Mouse (Mus musculus) liver, adult 2 months (tissue): ENCODE data around the gene Cd164l2. TPM values are rescaled to one million over a fixed set of nuclear protein-coding genes. Genes with fewer than 3 reads are reported as not detected.

ENCODE experiments used
- DNase-seq: peaks from one replicate; pipeline ENCODE4 v3.0.0-alpha.2; 2011; ENCODE audit warnings: low read depth, low spot score; ENCODE audit errors: extremely low read depth
- H3K27ac ChIP-seq: fragments of 200-500 bp; replicated peaks from 2 replicates; pipeline ENCODE4 v1.5.1; 2012; ENCODE audit warnings: low read depth, mild to moderate bottlenecking, control low read depth, inconsistent platforms, low read length; ENCODE audit not compliant: insufficient read depth
- H3K27me3 ChIP-seq: fragments of 200-500 bp; 2 replicates; pipeline ENCODE4 v1.6.1; 2012; ENCODE audit warnings: mild to moderate bottlenecking, moderate library complexity, low read length, inconsistent platforms; ENCODE audit not compliant: control insufficient read depth, insufficient read depth
- H3K36me3 ChIP-seq: fragments of 200-500 bp; 2 replicates; pipeline ENCODE4 v1.6.1; 2012; ENCODE audit warnings: low read length, inconsistent platforms; ENCODE audit not compliant: control insufficient read depth, insufficient read depth
- H3K4me1 ChIP-seq: fragments of 200-500 bp; 2 replicates; pipeline ENCODE4 v1.6.1; 2011; ENCODE audit warnings: low read length; ENCODE audit not compliant: control insufficient read depth, insufficient read depth
- H3K4me3 ChIP-seq: fragments of 200-500 bp; 2 replicates; pipeline ENCODE4 v1.5.1; 2011; ENCODE audit warnings: low read depth, mild to moderate bottlenecking, control low read depth, low read length, moderate library complexity; ENCODE audit not compliant: insufficient read depth
- H3K79me2 ChIP-seq: fragments of 200-500 bp; 2 replicates; pipeline ENCODE4 v1.6.1; 2012; ENCODE audit warnings: inconsistent platforms, mild to moderate bottlenecking, low read length, moderate library complexity; ENCODE audit not compliant: control insufficient read depth, insufficient read depth
- H3K9ac ChIP-seq: fragments of 200-500 bp; 2 replicates; pipeline ENCODE4 v1.6.1; 2012; ENCODE audit warnings: low read depth, mild to moderate bottlenecking, control low read depth, inconsistent platforms, low read length
- CTCF ChIP-seq: fragments of 200-500 bp; IDR thresholded peaks from 2 replicates; pipeline ENCODE4 v1.5.1; 2011; ENCODE audit warnings: low read depth, low read length, control low read depth
- POLR2A ChIP-seq: fragments of 200-500 bp; IDR thresholded peaks from 2 replicates; pipeline ENCODE4 v1.6.1; 2011; ENCODE audit warnings: low read length, control low read depth; ENCODE audit not compliant: insufficient read depth; ENCODE audit errors: extremely low read depth
- WGBS: fragments of 180-500 bp; shearing (Covaris S2); methylation state at CpG from one replicate; pipeline ENCODE4 v1.1.7; 2018; 5-methylcytosine and 5-hydroxymethylcytosine counted together
- polyA plus RNA-seq: library from polyadenylated mRNA; depleted of rRNA; stranded (reverse); fragments of >200 nt; gene quantifications from 2 replicates; pipeline ENCODE4 v1.2.3, GENCODE M21; 2012
- total RNA-seq: library from RNA; depleted of rRNA; stranded (reverse); fragments of >200 nt; gene quantifications from 2 replicates; pipeline ENCODE4 v1.2.3, GENCODE M21; 2014

Cd164l2 gene
- total and polyA plus RNA-seq, 2 experiments: not detected

DNA sequence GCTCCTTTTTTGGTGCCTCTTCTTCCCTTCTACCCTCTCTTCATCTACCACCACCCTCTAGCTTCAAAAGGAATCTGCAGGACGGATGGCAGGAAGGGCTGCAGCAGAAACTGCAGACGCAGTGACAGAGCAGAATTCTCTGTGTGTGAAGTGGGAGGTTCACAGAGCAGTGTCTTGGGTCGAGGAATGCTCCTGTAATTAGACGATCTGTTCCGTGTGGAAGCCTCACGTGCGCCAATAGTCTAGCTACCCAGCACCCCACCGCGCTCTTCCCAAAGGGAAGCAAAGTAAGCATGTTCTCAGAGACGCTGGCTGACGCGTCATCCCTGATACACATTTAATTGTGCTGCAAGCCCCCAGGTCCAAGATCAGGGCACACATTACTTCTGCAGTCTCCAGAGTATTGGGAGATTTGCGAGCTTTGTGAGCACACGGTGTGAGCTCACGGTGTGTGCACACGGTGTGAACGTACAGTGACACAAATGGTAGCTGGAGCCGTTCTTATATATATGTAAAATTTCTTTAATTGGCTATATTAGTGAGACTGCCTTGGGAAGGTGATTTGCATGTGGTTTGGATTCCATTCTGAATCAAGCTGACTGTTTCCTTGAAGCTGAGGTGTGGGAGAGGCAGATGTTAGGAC lies 35.0 kb upstream of the Cd164l2 start:
- TF ChIP-seq POLR2A (no peak), CTCF (no peak)
- H3K4me1 ChIP-seq: peaks cover 12% of the 10 kb centered on the region
- H3K27ac ChIP-seq: no peak overlapping the region
- peaks cover 25% of the 10 kb centered on the region; the same call in 1 of the 2 replicates for H3K79me2 ChIP-seq
- no peaks in the 10 kb centered on the region for H3K27me3 ChIP-seq
- H3K36me3 ChIP-seq: peaks cover 7% of the 10 kb centered on the region
- DNase-seq: no peak
- 88% methylated on average over 18 of the region's 18 CpGs for WGBS
- no peak overlapping the region for H3K4me3 ChIP-seq
- no peak overlapping the region for H3K9ac ChIP-seq

DNA sequence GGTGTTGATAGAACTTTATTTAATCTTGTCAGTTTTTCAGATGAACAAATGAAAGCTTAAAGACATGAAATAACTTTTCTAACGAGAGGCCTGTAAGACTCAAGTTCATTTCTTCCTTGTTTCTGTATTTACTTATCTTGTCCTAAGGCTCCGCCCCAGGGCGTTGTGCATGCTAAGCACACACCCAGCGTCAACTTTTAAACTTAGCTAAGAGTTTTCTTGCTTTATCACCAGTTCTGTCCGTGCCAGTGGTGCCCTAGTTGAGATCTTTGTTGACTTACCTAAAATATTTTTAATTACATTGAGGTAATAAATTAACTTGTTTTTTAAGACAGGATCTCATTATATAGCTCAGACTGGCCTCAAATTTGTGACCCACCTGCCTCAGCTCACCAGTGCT lies 33.6 kb upstream of the Cd164l2 start:
- WGBS: 48% methylated on average over 5 of the region's 5 CpGs
- Histone ChIP-seq H3K27me3 (no peaks in the 10 kb centered on the region), H3K9ac (no peak overlapping the region), H3K27ac (no peak overlapping the region; the same call in 1 of the 2 replicates), H3K4me3 (no peak overlapping the region), H3K79me2 (peaks cover 24% of the 10 kb centered on the region; the same call in 1 of the 2 replicates), H3K36me3 (peaks cover 7% of the 10 kb centered on the region), H3K4me1 (peaks cover 9% of the 10 kb centered on the region)
- no peak for DNase-seq
- TF ChIP-seq POLR2A (no peak), CTCF (no peak)

DNA sequence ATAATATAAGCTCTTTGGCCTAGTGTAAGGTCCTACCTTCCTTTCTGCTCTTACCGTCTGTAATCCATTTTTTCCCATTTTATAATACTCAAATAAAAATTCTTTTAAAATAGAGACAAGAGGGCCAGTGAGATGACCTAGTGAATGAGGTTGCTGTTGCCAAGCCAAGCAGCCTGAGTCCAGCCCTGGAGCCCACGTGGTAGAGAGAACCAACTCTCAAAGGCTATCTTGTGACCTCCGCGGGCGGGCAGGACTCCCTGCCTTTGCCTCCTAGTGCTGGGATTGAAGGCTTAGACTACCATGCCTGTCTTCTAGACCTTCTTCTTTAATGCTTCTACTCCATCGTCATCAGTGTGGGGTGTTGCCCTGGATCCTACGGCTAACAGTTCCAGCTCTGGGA lies 32.7 kb upstream of the Cd164l2 start:
- Histone ChIP-seq H3K79me2 (peaks cover 24% of the 10 kb centered on the region; the same call in 1 of the 2 replicates), H3K4me3 (no peak overlapping the region), H3K27me3 (no peaks in the 10 kb centered on the region), H3K9ac (no peak overlapping the region), H3K36me3 (peaks cover 7% of the 10 kb centered on the region), H3K27ac (no peak overlapping the region), H3K4me1 (peaks cover 12% of the 10 kb centered on the region)
- no peak for DNase-seq
- 86% methylated on average over 7 of the region's 7 CpGs for WGBS
- no peak for TF ChIP-seq CTCF
- no peak for TF ChIP-seq POLR2A

DNA sequence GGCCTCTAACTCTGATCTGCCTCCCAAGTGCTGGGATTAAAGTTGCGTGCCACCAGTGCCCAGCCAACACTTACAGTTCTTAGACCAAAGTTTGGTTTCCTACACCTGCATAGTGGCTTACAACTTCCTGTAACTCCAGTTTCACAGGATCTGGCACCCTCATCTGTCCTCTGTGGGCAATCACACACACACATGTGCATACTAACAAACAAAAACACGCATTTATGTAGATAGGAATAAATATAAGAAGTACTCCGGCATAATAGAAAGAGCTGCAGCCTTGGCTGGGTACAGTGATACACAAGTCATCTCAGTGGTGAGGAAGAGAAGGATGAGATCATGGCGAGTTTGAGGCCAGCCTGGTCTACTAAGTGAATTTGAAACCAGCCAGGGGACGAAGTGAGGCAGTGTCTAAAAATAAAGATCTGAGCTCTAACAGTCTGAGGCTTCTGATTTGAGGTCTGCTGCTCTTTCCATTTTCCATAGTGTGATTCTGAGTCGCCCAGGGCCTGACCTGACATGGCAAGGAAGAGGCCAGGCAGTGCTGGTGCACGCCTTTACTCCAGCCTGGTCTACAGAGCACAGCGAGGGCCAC lies 29.4 kb upstream of the Cd164l2 start:
- WGBS: 96% methylated on average over 8 of the region's 8 CpGs
- H3K9ac ChIP-seq: no peak overlapping the region
- H3K36me3 ChIP-seq: peaks cover 12% of the 10 kb centered on the region
- H3K27ac ChIP-seq: no peak overlapping the region
- peaks cover 16% of the 10 kb centered on the region; the same call in 1 of the 2 replicates for H3K79me2 ChIP-seq
- peaks cover 16% of the 10 kb centered on the region for H3K4me1 ChIP-seq
- H3K27me3 ChIP-seq: no peaks in the 10 kb centered on the region
- no peak for TF ChIP-seq POLR2A
- no peak for TF ChIP-seq CTCF
- no peak for DNase-seq
- no peak overlapping the region for H3K4me3 ChIP-seq

DNA sequence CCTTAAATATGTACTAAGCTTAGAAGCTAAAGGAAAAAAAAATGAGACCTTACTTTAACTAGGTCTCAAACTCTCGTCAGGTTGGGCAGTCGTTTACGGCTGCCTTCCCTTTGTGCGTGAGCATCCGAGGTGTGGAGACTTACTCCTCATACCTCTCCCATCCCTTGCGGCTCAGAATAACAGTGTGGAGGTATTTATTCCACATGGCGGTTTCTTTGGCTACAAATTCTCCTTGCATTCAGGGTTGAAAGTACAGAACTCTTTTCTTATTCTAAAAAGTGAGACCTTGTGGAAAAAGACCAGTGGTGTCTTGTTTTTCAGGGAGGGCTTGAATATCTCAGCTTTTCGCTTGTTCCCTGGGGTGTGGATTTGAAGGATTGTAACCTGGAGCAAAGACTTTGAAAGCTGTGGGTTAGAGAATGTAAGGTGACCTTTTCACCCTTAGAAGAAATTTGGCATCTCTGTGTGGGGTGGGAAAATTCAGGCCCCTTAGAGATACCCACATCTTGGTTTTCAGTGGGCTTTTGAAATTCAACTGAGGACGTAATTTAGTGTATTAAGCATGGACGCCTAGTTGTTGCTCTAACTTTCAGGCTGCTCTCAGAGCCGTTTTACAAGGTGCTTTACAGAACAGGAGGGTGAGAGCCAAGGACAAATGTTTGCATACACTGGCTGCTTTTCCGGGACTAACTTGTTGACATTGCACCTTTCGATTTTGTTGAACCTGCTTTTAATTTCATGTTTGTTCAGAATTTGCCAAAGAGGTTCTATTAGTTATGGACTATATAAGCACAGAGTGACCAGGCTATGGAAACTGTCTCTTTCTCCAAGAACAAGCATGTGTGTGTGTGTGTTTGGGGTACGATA lies 27.7 kb upstream of the Cd164l2 start:
- Histone ChIP-seq H3K9ac (no peak overlapping the region), H3K27ac (peak overlapping the region; percentile 25), H3K79me2 (peaks cover 9% of the 10 kb centered on the region; the same call in 1 of the 2 replicates), H3K4me3 (peak overlapping the region; percentile 29; the same call in 1 of the 2 replicates), H3K36me3 (peaks cover 16% of the 10 kb centered on the region), H3K4me1 (peaks cover 13% of the 10 kb centered on the region), H3K27me3 (no peaks in the 10 kb centered on the region)
- TF ChIP-seq POLR2A (no peak), CTCF (no peak)
- peak; percentile 81 for DNase-seq
- WGBS: 52% methylated on average over 14 of the region's 14 CpGs
